Mouse (Mus musculus): ENCODE results near the gene Aldh9a1.

GRCm38 (mm10) chr1:167374003-167374784, 24.4 kb downstream of the Aldh9a1 start:
- no peak for TF ChIP-seq CTCF (conservative IDR thresholded peaks at IDR 0.05; ENCODE audit: insufficient read depth, insufficient read length, low read depth, low read length)
- no peak for TF ChIP-seq POLR2A (IDR thresholded peaks at IDR 0.05; ENCODE audit: low read depth, low read length)

Data from kidney, adult 2 months (tissue).